Mouse (Mus musculus) heart, embryonic 11.5 days (tissue): ENCODE results near the gene Olig1. TPM values are rescaled to one million over a fixed set of nuclear protein-coding genes. Genes with fewer than 3 reads are reported as not detected.

Experiments
- ATAC-seq: fragments of 200-750 bp; cut with Nextera tagmentation; replicated peaks from 2 replicates; pipeline ENCODE4 v1.8.0; 2017; ENCODE audit warnings: moderate library complexity; ENCODE audit not compliant: insufficient number of reproducible peaks, low FRiP score, low TSS enrichment
- H3K27ac ChIP-seq: fragments of 300-500 bp; sonication (generic); 2 replicates; pipeline ENCODE4 v1.5.1; 2014; ENCODE audit warnings: mild to moderate bottlenecking, low read depth, low read length
- H3K27me3 ChIP-seq: fragments of 300-500 bp; sonication (generic); 2 replicates; pipeline ENCODE4 v1.6.1; 2014; ENCODE audit warnings: mild to moderate bottlenecking, low read length, mixed read lengths; ENCODE audit not compliant: control insufficient read depth, insufficient read depth
- H3K36me3 ChIP-seq: fragments of 300-500 bp; sonication (generic); 2 replicates; pipeline ENCODE4 v1.6.1; 2014; ENCODE audit warnings: mild to moderate bottlenecking, low read length, moderate library complexity, mixed read lengths; ENCODE audit not compliant: control insufficient read depth, insufficient read depth
- H3K4me1 ChIP-seq: fragments of 300-500 bp; sonication (generic); 2 replicates; pipeline ENCODE4 v1.6.1; 2014; ENCODE audit warnings: low read length; ENCODE audit not compliant: control insufficient read depth, insufficient read depth
- H3K4me2 ChIP-seq: fragments of 300-500 bp; sonication (generic); 2 replicates; pipeline ENCODE4 v1.6.1; 2014; ENCODE audit warnings: mild to moderate bottlenecking, moderate library complexity
- H3K4me3 ChIP-seq: fragments of 300-500 bp; sonication (generic); 2 replicates; pipeline ENCODE4 v1.5.1; 2014; ENCODE audit warnings: low read depth, low read length
- H3K9ac ChIP-seq: fragments of 300-500 bp; sonication (generic); 2 replicates; pipeline ENCODE4 v1.6.1; 2014; ENCODE audit warnings: mild to moderate bottlenecking, low read depth, low read length, moderate library complexity
- H3K9me3 ChIP-seq: fragments of 300-500 bp; sonication (generic); replicated peaks from 2 replicates; pipeline ENCODE4 v1.6.1; 2016; ENCODE audit warnings: low read length; ENCODE audit not compliant: control insufficient read depth
- WGBS: fragments of 180-500 bp; shearing (Covaris S2); extraction: QIAGEN DNeasy Blood & Tissue Kit; methylation state at CpG from one replicate; pipeline ENCODE4 v1.1.7; 2014; ENCODE audit not compliant: insufficient replicate concordance; 5-methylcytosine and 5-hydroxymethylcytosine counted together
- polyA plus RNA-seq: library from polyadenylated mRNA; unstranded; fragments of >200 nt; fragmentation: Nextera tagmentation; extraction: Ambion mirVana; gene quantifications from 2 replicates; pipeline ENCODE4 v1.2.1, GENCODE M21; 2014

Gene Olig1
- polyA plus RNA-seq, result not detected in 2 replicates

GRCm38 (mm10) chr16:91269468-91270211 lies at the start of gene Olig1:
Gene Olig1 (plus strand): TSS chr16:91269772.
- Histone ChIP-seq H3K4me2 (peak within 1 kb of the TSS; percentile 89), H3K27me3 (peaks cover 89% of the 10 kb centered on the region), H3K27ac (no peak within 1 kb of the TSS), H3K4me1 (peaks cover 9% of the 10 kb centered on the region; the same call in 1 of the 2 replicates), H3K36me3 (no peaks in the 10 kb centered on the region), H3K9me3 (no peaks in the 10 kb centered on the region), H3K4me3 (peak within 1 kb of the TSS; percentile 51), H3K9ac (no peak within 1 kb of the TSS)
- ATAC-seq, result peak; percentile 52; the same call in 1 of the 2 replicates
- WGBS, result 1% methylated on average over 64 of the region's 64 CpGs

- Histone ChIP-seq H3K27me3 (peaks cover 98% of the 10 kb centered on the region), H3K4me1 (peaks cover 21% of the 10 kb centered on the region), H3K4me3 (peak overlapping the region; percentile 2; the same call in 1 of the 2 replicates), H3K4me2 (peak overlapping the region; percentile 50), H3K36me3 (no peaks in the 10 kb centered on the region), H3K9ac (no peak overlapping the region), H3K27ac (no peak overlapping the region), H3K9me3 (peaks cover 4% of the 10 kb centered on the region; the same call in 1 of the 2 replicates)
- ATAC-seq, result no peak
- under 1% methylated on average over 25 of the region's 25 CpGs for WGBS
Observed at GRCm38 (mm10) chr16:91222171-91222642, 47.4 kb upstream of the Olig1 start.

GRCm38 (mm10) chr16:91222643-91223271 lies 46.8 kb upstream of the Olig1 start:
- no peak overlapping the region for H3K9ac ChIP-seq
- H3K36me3 ChIP-seq, result no peaks in the 10 kb centered on the region
- no peak overlapping the region for H3K27ac ChIP-seq
- H3K4me3 ChIP-seq, result peak overlapping the region; percentile 2; the same call in 1 of the 2 replicates
- H3K4me1 ChIP-seq, result peaks cover 22% of the 10 kb centered on the region
- H3K9me3 ChIP-seq, result peaks cover 4% of the 10 kb centered on the region; the same call in 1 of the 2 replicates
- no peak for ATAC-seq
- peak overlapping the region; percentile 50 for H3K4me2 ChIP-seq
- H3K27me3 ChIP-seq, result peaks cover 99% of the 10 kb centered on the region
- 2% methylated on average over 27 of the region's 27 CpGs for WGBS

- H3K4me2 ChIP-seq, result peak overlapping the region; percentile 50; the same call in 1 of the 2 replicates
- WGBS, result 2% methylated on average over 35 of the region's 35 CpGs
- no peak for ATAC-seq
- no peaks in the 10 kb centered on the region for H3K9me3 ChIP-seq
- H3K9ac ChIP-seq, result no peak overlapping the region
- peaks cover 22% of the 10 kb centered on the region for H3K4me1 ChIP-seq
- H3K36me3 ChIP-seq, result no peaks in the 10 kb centered on the region
- H3K27me3 ChIP-seq, result peaks cover 98% of the 10 kb centered on the region
- H3K27ac ChIP-seq, result no peak overlapping the region
- no peak overlapping the region for H3K4me3 ChIP-seq
Observed at GRCm38 (mm10) chr16:91223327-91224067, 46.1 kb upstream of the Olig1 start.

GRCm38 (mm10) chr16:91224068-91224402 lies 45.5 kb upstream of the Olig1 start:
- H3K36me3 ChIP-seq, result no peaks in the 10 kb centered on the region
- no peak overlapping the region for H3K9ac ChIP-seq
- 6% methylated on average over 10 of the region's 10 CpGs for WGBS
- peaks cover 98% of the 10 kb centered on the region for H3K27me3 ChIP-seq
- no peak overlapping the region for H3K27ac ChIP-seq
- H3K4me1 ChIP-seq, result peaks cover 22% of the 10 kb centered on the region
- H3K4me3 ChIP-seq, result no peak overlapping the region
- no peaks in the 10 kb centered on the region for H3K9me3 ChIP-seq
- H3K4me2 ChIP-seq, result no peak overlapping the region
- ATAC-seq, result no peak

GRCm38 (mm10) chr16:91224481-91225232 lies 44.9 kb upstream of the Olig1 start:
- Histone ChIP-seq H3K4me2 (peak overlapping the region; percentile 60), H3K27me3 (peaks cover 98% of the 10 kb centered on the region), H3K9me3 (no peaks in the 10 kb centered on the region), H3K36me3 (no peaks in the 10 kb centered on the region), H3K27ac (no peak overlapping the region), H3K9ac (no peak overlapping the region), H3K4me1 (peaks cover 22% of the 10 kb centered on the region), H3K4me3 (peak overlapping the region; percentile 36)
- under 1% methylated on average over 26 of the region's 26 CpGs for WGBS
- ATAC-seq, result no peak

DNA sequence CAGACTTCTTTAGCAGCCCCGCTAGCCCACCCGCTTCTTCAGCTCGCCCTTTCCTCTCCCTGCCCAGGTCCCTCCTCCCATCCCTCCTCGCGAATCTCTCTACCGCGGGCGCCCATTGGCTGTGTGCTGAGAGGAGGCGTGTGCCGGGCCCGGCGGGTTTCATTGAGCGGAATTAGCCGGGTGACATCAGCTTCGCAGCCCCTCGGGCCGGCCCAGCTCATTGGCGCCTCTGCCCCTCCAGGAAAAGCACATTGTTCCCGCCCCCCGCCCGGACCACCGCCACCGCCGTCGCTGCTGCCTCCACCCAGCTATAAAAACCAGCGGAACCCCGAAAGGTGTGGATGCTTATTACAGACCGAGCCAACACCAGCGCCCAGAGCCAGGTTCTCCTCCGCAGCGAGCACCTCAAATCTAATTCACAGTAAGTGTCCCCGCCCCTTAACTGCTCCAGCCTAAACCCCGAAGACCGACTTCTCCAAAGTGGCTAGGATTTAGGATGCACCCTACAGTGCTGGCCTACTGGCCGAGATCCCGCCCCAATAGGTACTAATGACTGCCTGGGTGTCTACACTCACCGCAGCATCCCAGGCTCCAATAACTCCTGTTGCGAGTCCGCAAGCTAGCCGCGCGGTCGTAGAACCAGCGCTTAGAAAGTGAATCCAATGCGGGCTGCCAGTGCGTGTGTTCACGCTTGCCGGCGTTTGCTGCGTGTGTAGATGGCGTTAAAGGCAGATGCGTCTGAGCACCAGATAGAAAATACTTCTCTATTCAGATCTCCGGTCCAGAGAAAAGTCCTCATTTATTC lies 44.1 kb upstream of the Olig1 start, which contains the start of gene Olig2:
Gene Olig2 (plus strand): TSS at position 225 of the 805 bp plus-strand sequence.
- 1% methylated on average over 53 of the region's 53 CpGs for WGBS
- ATAC-seq, result no peak; the same call in 1 of the 2 replicates
- H3K4me3 ChIP-seq, result peak within 1 kb of the TSS; percentile 36
- H3K9me3 ChIP-seq, result no peaks in the 10 kb centered on the region
- peaks cover 19% of the 10 kb centered on the region for H3K4me1 ChIP-seq
- H3K4me2 ChIP-seq, result peak within 1 kb of the TSS; percentile 60
- H3K27me3 ChIP-seq, result peaks cover 98% of the 10 kb centered on the region
- H3K9ac ChIP-seq, result no peak within 1 kb of the TSS
- H3K36me3 ChIP-seq, result no peaks in the 10 kb centered on the region
- no peak within 1 kb of the TSS for H3K27ac ChIP-seq
